Mouse (Mus musculus): ENCODE measurements at regions not wholly inside any gene's neighbourhood (a gene's known extent, or its start where the extent isn't known, plus 50 kb on each side); places are given as distances from the start of the nearest gene placed in this dataset.

DNA sequence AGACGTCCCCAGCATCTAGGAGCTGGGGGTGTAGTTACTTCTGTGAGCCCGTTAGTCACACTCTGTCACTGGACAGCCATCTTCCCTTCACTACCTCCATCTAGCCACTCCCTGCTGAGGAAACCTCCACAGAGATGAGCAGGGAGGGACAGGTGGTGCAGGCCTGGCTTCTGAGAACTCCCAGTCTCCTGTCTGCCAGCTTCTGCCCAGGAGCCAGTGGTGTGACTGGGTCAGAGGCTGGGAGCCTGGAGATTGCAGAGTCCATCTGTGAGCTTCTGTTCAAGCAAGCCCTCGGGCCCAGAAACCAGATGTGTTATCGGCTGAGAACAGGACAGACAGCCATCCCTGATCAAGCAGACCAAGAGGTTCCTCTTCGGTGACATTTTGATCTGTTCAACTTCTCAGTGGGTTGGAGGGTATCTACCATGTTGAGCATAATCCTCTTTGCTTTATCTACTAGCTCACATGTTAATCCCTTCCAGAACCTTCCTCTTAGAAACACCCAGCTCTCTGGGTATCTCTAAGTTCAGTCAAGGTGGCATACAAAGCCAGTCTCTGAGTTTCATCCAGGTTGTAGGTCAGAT lies 100.3 kb upstream of the Tle3 start:
- Histone ChIP-seq H3K9me3 (ENCODE audit: control insufficient read depth, low read length) (no peaks in the 10 kb centered on the region), H3K4me2 (ENCODE audit: low read depth, low read length) (no peak overlapping the region), H3K4me1 (replicated peaks; ENCODE audit: control insufficient read depth, insufficient read depth, low read length) (no peaks in the 10 kb centered on the region; the same call in 1 of the 2 replicates), H3K9ac (ENCODE audit: low read length) (no peak overlapping the region), H3K36me3 (ENCODE audit: control insufficient read depth, insufficient read depth, low read length) (no peaks in the 10 kb centered on the region), H3K27ac (ENCODE audit: low read length) (no peak overlapping the region), H3K27me3 (ENCODE audit: control insufficient read depth, insufficient read depth, low read depth, low read length) (peaks cover 22% of the 10 kb centered on the region), H3K4me3 (ENCODE audit: low read length) (no peak overlapping the region)
- ATAC-seq (ENCODE audit: low read depth): no peak
- 84% methylated on average over 5 of the region's 5 CpGs for WGBS

DNA sequence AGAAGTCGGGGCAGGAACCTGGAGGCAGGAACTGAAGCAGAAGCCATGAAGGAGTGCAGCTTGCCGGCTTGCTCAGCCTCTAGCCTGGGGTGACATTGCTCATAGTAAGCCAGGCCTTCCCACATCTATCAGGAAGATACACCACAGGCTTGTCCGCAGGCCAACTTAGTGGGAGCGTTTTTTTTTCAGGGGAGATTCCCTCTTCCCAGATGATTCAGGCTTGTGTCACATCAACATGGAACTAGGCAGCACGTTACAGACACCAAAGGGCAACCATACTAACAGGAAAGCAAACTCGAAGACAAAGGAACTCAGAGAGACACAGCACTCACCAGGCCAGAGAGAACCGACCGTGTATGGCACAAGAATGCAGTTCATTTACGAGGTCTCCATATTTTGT lies 98.1 kb upstream of the Tle3 start:
- Histone ChIP-seq H3K4me2 (ENCODE audit: low read depth, low read length) (no peak overlapping the region), H3K27me3 (ENCODE audit: control insufficient read depth, insufficient read depth, low read depth, low read length) (peaks cover 22% of the 10 kb centered on the region), H3K4me1 (replicated peaks; ENCODE audit: control insufficient read depth, insufficient read depth, low read length) (peaks cover 12% of the 10 kb centered on the region), H3K4me3 (ENCODE audit: low read length) (no peak overlapping the region), H3K9me3 (ENCODE audit: control insufficient read depth, low read length) (no peaks in the 10 kb centered on the region), H3K36me3 (ENCODE audit: control insufficient read depth, insufficient read depth, low read length) (no peaks in the 10 kb centered on the region), H3K9ac (ENCODE audit: low read length) (no peak overlapping the region), H3K27ac (ENCODE audit: low read length) (no peak overlapping the region)
- no peak for ATAC-seq (ENCODE audit: low read depth)
- 70% methylated on average over 9 of the region's 9 CpGs for WGBS

DNA sequence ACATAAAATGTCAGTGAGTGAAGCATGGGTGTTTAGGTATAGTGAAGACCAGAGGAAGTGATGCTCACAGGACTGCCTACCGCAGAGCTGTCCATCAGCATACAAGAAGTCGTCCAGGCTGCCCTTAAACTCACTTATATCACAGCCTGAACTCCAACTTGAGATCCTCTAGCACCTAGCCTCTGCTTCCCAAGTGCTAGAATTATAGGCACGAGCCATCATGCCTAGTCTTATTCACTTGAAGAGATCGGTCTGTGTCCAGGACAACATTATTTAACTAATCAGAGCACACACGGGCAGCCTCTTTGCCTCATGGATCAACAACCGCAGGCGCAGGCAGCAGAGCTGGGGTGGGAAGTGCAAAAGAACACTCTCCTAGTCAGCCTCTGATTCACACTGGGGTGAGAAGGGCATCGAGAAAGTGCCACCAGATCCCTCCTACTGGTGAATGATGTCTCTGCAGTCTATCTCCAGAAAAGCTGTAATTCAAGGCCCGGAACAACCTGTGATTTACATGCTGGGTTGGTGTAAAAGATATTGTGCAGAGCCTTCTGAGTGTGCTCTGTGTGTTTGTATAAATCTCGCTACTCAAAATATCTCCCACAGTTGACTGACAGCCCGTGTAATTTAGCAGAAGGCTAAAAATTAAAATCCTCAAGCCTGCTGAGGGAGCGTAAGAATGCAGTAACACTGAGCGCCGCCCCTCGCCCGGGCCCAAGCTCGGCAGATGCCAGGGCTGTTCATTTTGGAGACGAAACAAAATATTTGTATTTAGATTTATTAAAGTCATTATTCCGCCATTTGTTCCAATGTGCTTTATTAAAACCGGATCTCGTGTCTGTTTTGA lies 94.6 kb upstream of the Tle3 start:
- peak overlapping the region; percentile 29; the same call in 1 of the 2 replicates for H3K27ac ChIP-seq (ENCODE audit: low read length)
- no peaks in the 10 kb centered on the region for H3K36me3 ChIP-seq (ENCODE audit: control insufficient read depth, insufficient read depth, low read length)
- peaks cover 40% of the 10 kb centered on the region for H3K27me3 ChIP-seq (ENCODE audit: control insufficient read depth, insufficient read depth, low read depth, low read length)

DNA sequence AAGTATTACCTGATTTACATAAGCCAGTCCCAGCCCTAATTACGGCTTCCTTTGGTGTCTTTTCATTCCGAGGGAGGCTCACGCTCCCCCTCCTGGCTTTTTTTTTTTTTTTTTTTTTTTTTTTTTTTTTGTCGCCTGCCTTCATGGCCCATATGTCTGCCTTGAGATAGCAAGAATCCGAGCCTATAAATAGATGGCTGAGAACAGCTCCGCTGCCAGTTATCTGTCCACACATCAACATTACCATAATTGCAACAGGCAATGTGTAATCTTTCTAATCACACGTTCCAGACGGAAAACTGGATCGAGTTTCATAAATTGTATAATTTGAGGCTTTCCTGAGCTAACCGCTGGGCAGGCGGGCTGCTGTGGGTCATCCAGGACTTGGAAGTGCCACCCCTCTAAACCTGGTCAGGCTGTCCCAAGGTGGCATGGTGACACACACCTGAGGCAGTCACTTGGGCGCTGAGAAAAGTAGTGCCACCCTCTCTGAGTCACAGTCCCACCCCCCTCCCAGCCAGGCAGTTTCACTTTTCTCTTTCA lies 93.9 kb upstream of the Tle3 start:
- Histone ChIP-seq H3K4me3 (ENCODE audit: low read length) (peak overlapping the region; percentile 25; the same call in 1 of the 2 replicates), H3K9ac (ENCODE audit: low read length) (no peak overlapping the region), H3K27ac (ENCODE audit: low read length) (peak overlapping the region; percentile 12; the same call in 1 of the 2 replicates), H3K4me1 (replicated peaks; ENCODE audit: control insufficient read depth, insufficient read depth, low read length) (peaks cover 14% of the 10 kb centered on the region), H3K9me3 (ENCODE audit: control insufficient read depth, low read length) (no peaks in the 10 kb centered on the region), H3K36me3 (ENCODE audit: control insufficient read depth, insufficient read depth, low read length) (no peaks in the 10 kb centered on the region), H3K27me3 (ENCODE audit: control insufficient read depth, insufficient read depth, low read depth, low read length) (peaks cover 42% of the 10 kb centered on the region), H3K4me2 (ENCODE audit: low read depth, low read length) (peak overlapping the region; percentile 41)
- peak; percentile 85 for ATAC-seq (ENCODE audit: low read depth)
- 7% methylated on average over 12 of the region's 12 CpGs for WGBS

More for the DNA sequence above, 94.6 kb upstream of the Tle3 start:
- Histone ChIP-seq H3K9me3 (ENCODE audit: control insufficient read depth, low read length) (no peaks in the 10 kb centered on the region), H3K9ac (ENCODE audit: low read length) (no peak overlapping the region), H3K4me3 (ENCODE audit: low read length) (peak overlapping the region; percentile 25), H3K4me1 (replicated peaks; ENCODE audit: control insufficient read depth, insufficient read depth, low read length) (peaks cover 14% of the 10 kb centered on the region), H3K4me2 (ENCODE audit: low read depth, low read length) (peak overlapping the region; percentile 41)
- peak; percentile 61 for ATAC-seq (ENCODE audit: low read depth)
- WGBS: 8% methylated on average over 21 of the region's 21 CpGs

DNA sequence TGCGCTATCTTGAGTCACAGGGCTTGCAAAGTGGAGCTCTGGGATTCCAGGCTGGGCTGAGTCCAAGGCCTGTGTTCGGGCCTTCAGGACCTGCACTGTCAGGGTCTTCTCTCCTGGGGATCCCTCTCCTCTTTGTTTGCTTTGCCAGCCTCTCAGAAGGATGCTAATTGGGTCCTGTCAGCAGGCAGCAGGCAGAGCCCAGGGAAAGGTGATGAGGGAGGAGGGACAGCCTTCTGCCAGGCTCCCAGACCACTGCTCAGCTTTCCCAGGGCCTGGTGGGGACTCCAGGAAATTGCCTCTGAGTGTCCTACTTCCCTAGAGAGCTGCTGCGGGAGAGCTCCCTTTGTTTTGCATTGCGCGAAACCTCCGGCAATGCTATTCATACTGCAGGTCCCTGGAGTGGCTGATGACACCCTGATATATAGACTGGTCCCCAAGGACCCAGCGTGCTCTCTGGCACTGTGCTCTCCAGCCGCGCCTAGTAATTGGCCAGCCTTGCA lies 93.1 kb upstream of the Tle3 start:
- H3K9me3 ChIP-seq (ENCODE audit: control insufficient read depth, low read length): no peaks in the 10 kb centered on the region
- peaks cover 43% of the 10 kb centered on the region for H3K27me3 ChIP-seq (ENCODE audit: control insufficient read depth, insufficient read depth, low read depth, low read length)
- ATAC-seq (ENCODE audit: low read depth): no peak
- H3K27ac ChIP-seq (ENCODE audit: low read length): peak overlapping the region; percentile 23; the same call in 1 of the 2 replicates
- no peak overlapping the region for H3K4me2 ChIP-seq (ENCODE audit: low read depth, low read length)
- no peak overlapping the region for H3K9ac ChIP-seq (ENCODE audit: low read length)
- WGBS: 37% methylated on average over 9 of the region's 9 CpGs
- H3K36me3 ChIP-seq (ENCODE audit: control insufficient read depth, insufficient read depth, low read length): no peaks in the 10 kb centered on the region
- no peak overlapping the region for H3K4me3 ChIP-seq (ENCODE audit: low read length)
- peaks cover 14% of the 10 kb centered on the region for H3K4me1 ChIP-seq (replicated peaks; ENCODE audit: control insufficient read depth, insufficient read depth, low read length)

DNA sequence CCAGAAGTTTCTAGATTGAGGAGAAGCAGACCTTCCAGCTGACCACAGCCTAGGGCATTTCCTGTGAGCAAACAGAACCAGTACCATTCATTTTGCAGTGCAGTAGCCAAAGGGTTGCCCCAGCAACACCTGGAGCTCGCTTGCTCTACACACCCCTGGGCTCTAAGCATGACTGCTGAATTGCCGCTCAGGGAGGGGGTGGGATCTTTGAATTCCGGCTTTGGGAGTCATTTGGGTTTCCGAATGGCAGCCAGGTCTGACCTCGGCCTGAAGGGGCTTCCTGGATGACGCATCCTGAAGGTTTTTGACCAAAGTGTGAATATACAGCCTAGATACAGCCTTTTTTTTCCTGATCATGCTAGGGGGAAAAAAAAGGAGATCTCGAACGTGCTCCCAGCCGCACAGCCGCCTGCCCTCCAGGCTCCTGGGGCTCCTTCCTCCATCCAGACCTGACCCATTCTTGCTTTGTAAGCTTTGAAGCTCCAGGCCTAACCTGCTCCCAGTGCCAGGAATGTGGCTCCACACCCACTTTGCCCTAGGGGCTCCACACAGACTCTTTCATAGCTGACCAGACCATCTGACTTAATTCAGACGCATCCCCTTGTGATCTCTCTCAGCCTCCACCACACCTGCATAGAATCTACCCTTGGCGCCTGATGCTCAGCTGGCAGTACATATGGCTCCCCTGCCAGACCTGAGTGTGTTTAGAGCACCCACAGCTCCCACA lies 91.1 kb upstream of the Tle3 start:
- Histone ChIP-seq H3K9ac (ENCODE audit: low read length) (no peak overlapping the region), H3K4me3 (ENCODE audit: low read length) (no peak overlapping the region), H3K36me3 (ENCODE audit: control insufficient read depth, insufficient read depth, low read length) (no peaks in the 10 kb centered on the region), H3K4me1 (replicated peaks; ENCODE audit: control insufficient read depth, insufficient read depth, low read length) (peaks cover 14% of the 10 kb centered on the region), H3K4me2 (ENCODE audit: low read depth, low read length) (no peak overlapping the region), H3K27ac (ENCODE audit: low read length) (no peak overlapping the region), H3K9me3 (ENCODE audit: control insufficient read depth, low read length) (no peaks in the 10 kb centered on the region), H3K27me3 (ENCODE audit: control insufficient read depth, insufficient read depth, low read depth, low read length) (peaks cover 39% of the 10 kb centered on the region)
- ATAC-seq (ENCODE audit: low read depth): no peak
- WGBS: 73% methylated on average over 12 of the region's 12 CpGs

DNA sequence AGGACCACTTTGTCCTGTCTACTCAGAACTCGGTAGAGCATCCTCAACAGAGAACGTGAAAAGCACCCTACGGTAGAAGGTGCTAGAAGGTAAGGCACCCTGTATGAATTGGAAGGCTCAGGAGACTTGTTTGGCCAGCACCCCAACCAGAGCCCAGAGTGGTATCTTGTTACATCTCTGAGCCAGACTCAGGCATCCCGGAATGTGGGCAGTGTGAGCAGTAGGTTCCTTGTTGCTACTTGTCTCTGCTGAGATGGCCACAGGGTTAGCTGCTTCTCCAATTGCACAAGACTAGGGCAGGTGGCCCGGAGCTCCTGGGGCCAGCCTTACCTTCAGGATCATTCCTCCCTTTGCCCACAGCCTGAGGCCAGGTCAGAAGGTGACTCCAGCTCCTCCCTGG lies 88.9 kb upstream of the Tle3 start:
- ATAC-seq (ENCODE audit: low read depth): no peak
- Histone ChIP-seq H3K36me3 (ENCODE audit: control insufficient read depth, insufficient read depth, low read length) (no peaks in the 10 kb centered on the region), H3K27me3 (ENCODE audit: control insufficient read depth, insufficient read depth, low read depth, low read length) (peaks cover 37% of the 10 kb centered on the region), H3K4me3 (ENCODE audit: low read length) (no peak overlapping the region), H3K9me3 (ENCODE audit: control insufficient read depth, low read length) (peaks cover 3% of the 10 kb centered on the region; the same call in 1 of the 2 replicates), H3K27ac (ENCODE audit: low read length) (no peak overlapping the region), H3K4me2 (ENCODE audit: low read depth, low read length) (no peak overlapping the region), H3K4me1 (replicated peaks; ENCODE audit: control insufficient read depth, insufficient read depth, low read length) (peaks cover 9% of the 10 kb centered on the region), H3K9ac (ENCODE audit: low read length) (no peak overlapping the region)
- 69% methylated on average over 5 of the region's 5 CpGs for WGBS

DNA sequence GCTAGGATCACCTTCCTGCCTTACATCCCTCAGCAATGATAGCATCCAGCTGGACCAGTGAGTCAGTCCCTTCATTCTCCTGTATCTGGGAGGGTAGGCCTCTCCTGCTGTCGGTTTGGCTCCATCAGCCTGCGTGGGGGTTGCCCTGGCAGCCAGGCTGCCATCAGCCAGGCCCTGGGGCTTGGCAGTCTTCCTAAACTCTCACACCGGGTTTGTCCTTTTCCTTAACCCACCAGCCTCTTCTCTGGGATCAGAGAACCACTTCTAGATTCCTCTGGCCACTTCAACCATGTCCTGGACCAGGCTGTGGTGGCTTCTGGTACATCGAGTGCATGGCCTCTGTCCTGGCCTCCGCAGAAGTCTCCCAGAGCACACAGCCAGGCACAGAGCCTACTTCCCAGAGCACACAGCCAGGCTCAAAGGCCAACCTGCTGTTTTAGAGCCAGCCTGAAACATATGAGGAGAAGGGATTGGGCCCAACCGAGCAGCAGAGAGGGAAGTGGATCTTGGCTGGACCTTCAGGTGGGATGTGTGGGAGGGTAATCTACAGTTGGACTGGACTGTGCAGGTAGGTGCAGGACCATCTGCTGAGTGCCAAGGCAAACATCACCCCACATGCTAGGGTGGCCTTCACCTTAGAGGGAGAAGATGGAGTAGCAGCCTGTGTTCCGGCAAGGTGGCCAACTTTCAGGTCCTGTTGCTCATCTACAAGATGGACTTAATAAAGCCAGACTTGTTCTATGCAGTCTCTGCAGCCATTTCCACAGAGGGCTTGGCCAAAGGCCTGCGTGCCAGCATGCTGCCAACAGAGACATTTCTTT lies 87.8 kb upstream of the Tle3 start:
- H3K4me3 ChIP-seq (ENCODE audit: low read length): no peak overlapping the region
- ATAC-seq (ENCODE audit: low read depth): peak; percentile 32; the same call in 1 of the 2 replicates
- no peak overlapping the region for H3K4me2 ChIP-seq (ENCODE audit: low read depth, low read length)
- no peaks in the 10 kb centered on the region for H3K36me3 ChIP-seq (ENCODE audit: control insufficient read depth, insufficient read depth, low read length)
- WGBS: 66% methylated on average over 8 of the region's 8 CpGs
- H3K4me1 ChIP-seq (replicated peaks; ENCODE audit: control insufficient read depth, insufficient read depth, low read length): no peaks in the 10 kb centered on the region
- no peak overlapping the region for H3K9ac ChIP-seq (ENCODE audit: low read length)
- peaks cover 3% of the 10 kb centered on the region; the same call in 1 of the 2 replicates for H3K9me3 ChIP-seq (ENCODE audit: control insufficient read depth, low read length)
- H3K27ac ChIP-seq (ENCODE audit: low read length): no peak overlapping the region
- peaks cover 37% of the 10 kb centered on the region for H3K27me3 ChIP-seq (ENCODE audit: control insufficient read depth, insufficient read depth, low read depth, low read length)
